Mouse (Mus musculus) myocyte (in vitro differentiated cells): ENCODE measurements at regions not wholly inside any gene's neighbourhood (a gene's known extent, or its start where the extent isn't known, plus 50 kb on each side); places are given as distances from the start of the nearest gene placed in this dataset.

ENCODE experiments used
- CEBPB ChIP-seq: IDR thresholded peaks from 2 replicates; pipeline ENCODE4 v1.6.1; 2011; ENCODE audit warnings: mild to moderate bottlenecking, moderate library complexity; ENCODE audit not compliant: poor library complexity, insufficient read depth, severe bottlenecking
- E2F4 ChIP-seq: IDR thresholded peaks from one replicate; pipeline ENCODE4 v1.6.1; 2011; ENCODE audit warnings: mild to moderate bottlenecking, control low read depth, moderate library complexity; ENCODE audit not compliant: insufficient read depth
- MAX ChIP-seq: IDR thresholded peaks from one replicate; pipeline ENCODE4 v1.6.1; 2011; ENCODE audit warnings: low read depth, mild to moderate bottlenecking, control low read depth
- MYOG ChIP-seq, 3 experiments: IDR thresholded peaks; one replicate each; pipeline ENCODE4 v1.6.1; 2011; ENCODE audit warnings: control low read depth in 2 of 3, low read depth in 2 of 3, mild to moderate bottlenecking in 2 of 3; ENCODE audit not compliant: insufficient read length in 2 of 3, control insufficient read depth in 1 of 3, insufficient read depth in 1 of 3
- POLR2A ChIP-seq: IDR thresholded peaks from one replicate; pipeline ENCODE4 v1.6.1; 2011; ENCODE audit warnings: low read depth, mild to moderate bottlenecking, control low read depth, moderate library complexity; ENCODE audit not compliant: insufficient read length
- POLR2AphosphoS2 ChIP-seq: IDR thresholded peaks from one replicate; pipeline ENCODE4 v1.6.1; 2011; ENCODE audit warnings: low read depth, control low read depth; ENCODE audit not compliant: insufficient read length
- REST ChIP-seq: IDR thresholded peaks from one replicate; pipeline ENCODE4 v1.6.1; 2011; ENCODE audit warnings: mild to moderate bottlenecking, control low read depth, moderate library complexity; ENCODE audit not compliant: insufficient read depth, insufficient read length
- SRF ChIP-seq: IDR thresholded peaks from one replicate; pipeline ENCODE4 v1.6.1; 2011; ENCODE audit warnings: low read depth; ENCODE audit not compliant: control insufficient read depth, insufficient read length
- TCF12 ChIP-seq: IDR thresholded peaks from one replicate; pipeline ENCODE4 v1.6.1; 2011; ENCODE audit warnings: mild to moderate bottlenecking, control low read depth; ENCODE audit not compliant: poor library complexity, insufficient read depth, severe bottlenecking
- TCF3 ChIP-seq: IDR thresholded peaks from one replicate; pipeline ENCODE4 v1.6.1; 2011; ENCODE audit warnings: low read depth, control low read depth; ENCODE audit not compliant: insufficient read length
- USF1 ChIP-seq: IDR thresholded peaks from one replicate; pipeline ENCODE4 v1.6.1; 2011; ENCODE audit warnings: low read depth, mild to moderate bottlenecking, control low read depth, moderate library complexity

DNA sequence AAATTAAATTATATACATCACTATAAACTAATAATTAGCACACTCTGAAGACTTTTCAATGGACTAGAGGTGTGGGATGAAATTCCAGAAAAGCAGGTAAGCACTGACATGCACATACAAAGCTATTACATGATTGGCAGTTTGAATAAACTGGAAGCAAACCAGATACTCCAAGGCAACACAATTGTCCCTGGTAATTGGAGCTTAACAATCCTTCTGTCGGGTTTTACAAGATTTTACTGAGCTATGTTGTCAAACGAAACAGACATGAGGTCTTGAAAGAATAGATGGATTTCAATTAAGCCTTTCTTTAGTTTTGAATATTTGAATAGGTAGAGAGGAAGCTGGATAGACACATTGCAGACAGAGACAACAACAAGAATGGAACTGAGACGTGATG is 273.9 kb upstream of the Ctso start:
- TF ChIP-seq CEBPB, result no peak
- TF ChIP-seq E2F4, result no peak
- TF ChIP-seq POLR2AphosphoS2, result no peak
- no peak for TF ChIP-seq MYOG (IDR thresholded peaks at IDR 0.05; ENCODE audit: control insufficient read depth in 1 of 3, insufficient read depth in 1 of 3, insufficient read length in 2 of 3, low read depth in 2 of 3)
- no peak for TF ChIP-seq POLR2A
- TF ChIP-seq USF1, result no peak
- TF ChIP-seq MAX, result no peak
- no peak for TF ChIP-seq REST
- TF ChIP-seq SRF, result no peak
- TF ChIP-seq TCF3, result no peak
- TF ChIP-seq TCF12, result no peak
